Mouse (Mus musculus) ovary, postnatal 14 days (tissue): Measurements from ENCODE around the gene Atf3.
"Not testable (repeated sequence)": the region's sequence is repeated elsewhere in the genome, so short reads cannot be mapped to it uniquely, and the experiment has no call there.

Experiments
- DNase-seq: peaks from one replicate; pipeline ENCODE4 v3.0.0; 2022; ENCODE audit warnings: low spot score

Atf3 gene

GRCm38 (mm10) chr1:191149489-191149888 lies 68.3 kb downstream of the Atf3 start:
- not testable (repeated sequence) for DNase-seq

GRCm38 (mm10) chr1:191140983-191141382 lies 76.9 kb downstream of the Atf3 start:
- no peak for DNase-seq

- no peak for DNase-seq
Measured at GRCm38 (mm10) chr1:191138874-191139495, 78.9 kb downstream of the Atf3 start.

- no peak for DNase-seq
Measured at GRCm38 (mm10) chr1:191138436-191138835, 79.4 kb downstream of the Atf3 start.

GRCm38 (mm10) chr1:191135406-191135805 lies 82.4 kb downstream of the Atf3 start:
- DNase-seq: no peak

- DNase-seq: no peak
Measured at GRCm38 (mm10) chr1:191132934-191133333, 84.9 kb downstream of the Atf3 start.

GRCm38 (mm10) chr1:191132240-191132639 lies 85.6 kb downstream of the Atf3 start:
- DNase-seq: no peak

- no peak for DNase-seq
Measured at GRCm38 (mm10) chr1:191131692-191132091, 86.1 kb downstream of the Atf3 start.

GRCm38 (mm10) chr1:191125811-191126638 lies 91.8 kb downstream of the Atf3 start:
- DNase-seq: peak; percentile 49

- DNase-seq: no peak
Measured at GRCm38 (mm10) chr1:191124288-191124687, 93.6 kb downstream of the Atf3 start.

- DNase-seq: no peak
Measured at GRCm38 (mm10) chr1:191123696-191124095, 94.1 kb downstream of the Atf3 start.

GRCm38 (mm10) chr1:191122744-191123143 lies 95.1 kb downstream of the Atf3 start:
- DNase-seq: no peak
